Mouse (Mus musculus) CH12.LX (cell line): ENCODE measurements around the gene Dok4. TPM values are rescaled to one million over a fixed set of nuclear protein-coding genes. Genes with fewer than 3 reads are reported as not detected.

Experiments used
- DNase-seq: peaks from one replicate; pipeline ENCODE4 v3.0.0-alpha.2; 2013; ENCODE audit errors: extremely low read depth
- H3K27ac ChIP-seq: 2 replicates; pipeline ENCODE4 v1.5.1; 2012; ENCODE audit warnings: low read depth, mild to moderate bottlenecking, control low read depth, moderate library complexity; ENCODE audit not compliant: insufficient read depth
- H3K27me3 ChIP-seq: replicated peaks from 2 replicates; pipeline ENCODE3; 2012; ENCODE audit warnings: inconsistent platforms
- H3K36me3 ChIP-seq, 2 experiments: replicated peaks in 1 of 2; 2 replicates each; pipeline versions ENCODE3 to v1.6.1; 2012; ENCODE audit warnings: inconsistent platforms in 1 of 2, low read length in 1 of 2, mild to moderate bottlenecking in 1 of 2, mixed read lengths in 1 of 2, moderate library complexity in 1 of 2; ENCODE audit not compliant: control insufficient read depth in 1 of 2, insufficient read depth in 1 of 2
- H3K4me1 ChIP-seq, 2 experiments: 2 replicates each; pipeline ENCODE4 v1.6.1; 2012; ENCODE audit warnings: inconsistent platforms in 1 of 2, moderate library complexity in 1 of 2; ENCODE audit not compliant: insufficient read depth in 2 of 2, control insufficient read depth in 1 of 2
- H3K4me2 ChIP-seq: 2 replicates; pipeline ENCODE4 v1.6.1; 2012; ENCODE audit warnings: low read depth, mild to moderate bottlenecking, control low read depth; ENCODE audit not compliant: poor library complexity, insufficient read depth, severe bottlenecking
- H3K4me3 ChIP-seq, 3 experiments: fragments of 150-350 bp in 1 of 3; sonication (generic) in 1 of 3; replicated peaks in 1 of 3; 2 replicates each; pipeline versions ENCODE3 to v1.5.1; 2011 to 2012; ENCODE audit warnings: low read depth in 2 of 3, low read length in 2 of 3, mild to moderate bottlenecking in 2 of 3, moderate library complexity in 2 of 3, control low read depth in 1 of 3, improper control_type of control experiment in 1 of 3, inconsistent platforms in 1 of 3, mixed read lengths in 1 of 3; ENCODE audit not compliant: poor library complexity in 1 of 3
- H3K79me2 ChIP-seq: replicated peaks from 2 replicates; pipeline ENCODE4 v1.6.1; 2012; ENCODE audit warnings: mild to moderate bottlenecking, moderate library complexity; ENCODE audit not compliant: control insufficient read depth, poor library complexity, insufficient read depth, severe bottlenecking; ENCODE audit errors: extremely low read depth
- H3K9ac ChIP-seq: 2 replicates; pipeline ENCODE4 v1.6.1; 2012; ENCODE audit warnings: low read depth, mild to moderate bottlenecking, control low read depth, moderate library complexity; ENCODE audit not compliant: insufficient read depth
- H3K9me3 ChIP-seq: replicated peaks from 2 replicates; pipeline ENCODE3; 2012; ENCODE audit warnings: low read length, inconsistent platforms, mixed read lengths
- BHLHE40 ChIP-seq: IDR thresholded peaks from 2 replicates; pipeline ENCODE4 v1.6.1; 2011; ENCODE audit warnings: mild to moderate bottlenecking, low read depth, low read length, improper control_type of control experiment
- CTCF ChIP-seq, 2 experiments: IDR thresholded peaks in 1 of 2; conservative IDR thresholded peaks in 1 of 2; 2 replicates each; pipeline ENCODE4 v1.5.1; 2011 to 2012; ENCODE audit warnings: low read depth in 2 of 2, low read length in 2 of 2, improper control_type of control experiment in 1 of 2, inconsistent platforms in 1 of 2, mild to moderate bottlenecking in 1 of 2, moderate library complexity in 1 of 2
- E2F4 ChIP-seq: IDR thresholded peaks from 2 replicates; pipeline ENCODE4 v1.6.1; 2011; ENCODE audit warnings: low read depth, low read length, improper control_type of control experiment; ENCODE audit not compliant: insufficient replicate concordance
- ELF1 ChIP-seq: IDR thresholded peaks from 2 replicates; pipeline ENCODE4 v1.6.1; 2014; ENCODE audit warnings: low read depth, mild to moderate bottlenecking, inconsistent platforms, low read length, improper control_type of control experiment
- IRF4 ChIP-seq: IDR thresholded peaks from 2 replicates; pipeline ENCODE4 v1.6.1; 2014; ENCODE audit warnings: low read depth, mild to moderate bottlenecking, inconsistent platforms, low read length, improper control_type of control experiment
- JUN ChIP-seq: IDR thresholded peaks from 2 replicates; pipeline ENCODE4 v1.6.1; 2011; ENCODE audit warnings: low read depth, mild to moderate bottlenecking, low read length, improper control_type of control experiment, moderate library complexity; ENCODE audit not compliant: insufficient read depth
- KAT2A ChIP-seq: IDR thresholded peaks from 2 replicates; pipeline ENCODE4 v1.6.1; 2012; ENCODE audit warnings: low read length, improper control_type of control experiment, inconsistent platforms; ENCODE audit not compliant: insufficient replicate concordance
- MAFK ChIP-seq: IDR thresholded peaks from 2 replicates; pipeline ENCODE4 v1.6.1; 2011; ENCODE audit warnings: low read length, improper control_type of control experiment; ENCODE audit not compliant: insufficient replicate concordance
- MAX ChIP-seq: IDR thresholded peaks from 2 replicates; pipeline ENCODE4 v1.6.1; 2011; ENCODE audit warnings: low read length, improper control_type of control experiment
- MEF2A ChIP-seq: IDR thresholded peaks from 2 replicates; pipeline ENCODE4 v1.6.1; 2014; ENCODE audit warnings: low read depth, mild to moderate bottlenecking, inconsistent platforms, low read length, improper control_type of control experiment, borderline replicate concordance
- MXI1 ChIP-seq: IDR thresholded peaks from 2 replicates; pipeline ENCODE4 v1.6.1; 2011; ENCODE audit warnings: mild to moderate bottlenecking, low read depth, low read length, improper control_type of control experiment
- MYC ChIP-seq: IDR thresholded peaks from 2 replicates; pipeline ENCODE4 v1.6.1; 2011; ENCODE audit warnings: low read depth, mild to moderate bottlenecking, improper control_type of control experiment, low read length
- NELFE ChIP-seq: IDR thresholded peaks from 2 replicates; pipeline ENCODE4 v1.6.1; 2011; ENCODE audit warnings: low read depth, low read length, improper control_type of control experiment
- NRF1 ChIP-seq: IDR thresholded peaks from 2 replicates; pipeline ENCODE4 v1.6.1; 2014; ENCODE audit warnings: low read depth, mild to moderate bottlenecking, inconsistent platforms, low read length, improper control_type of control experiment, moderate library complexity
- POLR2AphosphoS2 ChIP-seq: IDR thresholded peaks from 2 replicates; pipeline ENCODE4 v1.6.1; 2011; ENCODE audit warnings: low read depth, low read length, improper control_type of control experiment
- RCOR1 ChIP-seq: conservative IDR thresholded peaks from 2 replicates; pipeline ENCODE4 v1.6.1; 2012; ENCODE audit warnings: low read depth, mild to moderate bottlenecking, inconsistent platforms, low read length, improper control_type of control experiment
- SIN3A ChIP-seq: IDR thresholded peaks from 2 replicates; pipeline ENCODE4 v1.6.1; 2012; ENCODE audit warnings: low read length, improper control_type of control experiment, inconsistent platforms
- USF2 ChIP-seq: conservative IDR thresholded peaks from 2 replicates; pipeline ENCODE4 v1.6.1; 2011; ENCODE audit warnings: low read depth, low read length, improper control_type of control experiment
- ZKSCAN1 ChIP-seq: IDR thresholded peaks from 2 replicates; pipeline ENCODE4 v1.6.1; 2012; ENCODE audit warnings: low read depth, inconsistent platforms, low read length, improper control_type of control experiment, borderline replicate concordance
- ZMIZ1 ChIP-seq: IDR thresholded peaks from 2 replicates; pipeline ENCODE4 v1.6.1; 2012; ENCODE audit warnings: low read depth, mild to moderate bottlenecking, inconsistent platforms, low read length, improper control_type of control experiment
- ZNF384 ChIP-seq: IDR thresholded peaks from 2 replicates; pipeline ENCODE4 v1.6.1; 2012; ENCODE audit warnings: low read depth, low read length, improper control_type of control experiment, inconsistent platforms
- dilution Hi-C: fragments of 300-500 bp; cut with MboI; formaldehyde crosslinking; loops from 2 replicates; pipeline ENCODE4 v1.14.3; 2020; ENCODE audit warnings: low sequenced_read_pairs; ENCODE audit not compliant: extremely low pct_unique_long_range_greater_than_20kb, extremely low pct_ligation_motif_present
- in situ Hi-C: fragments of 300-500 bp; cut with MboI; formaldehyde crosslinking; loops from 3 replicates; pipeline ENCODE4 v1.14.3; 2019; ENCODE audit warnings: low sequenced_read_pairs, low pct_ligation_motif_present, low pct_unique_long_range_greater_than_20kb, mixed read lengths
- polyA plus RNA-seq: library from polyadenylated mRNA; unstranded; fragments of >175 nt; gene quantifications from 2 replicates; pipeline ENCODE4 v1.2.1, GENCODE M21; 2012; ENCODE audit warnings: low read depth; ENCODE audit not compliant: insufficient read length
- total RNA-seq, 2 experiments: library from RNA; depleted of rRNA; stranded (reverse); fragments of 300-350 nt in 1 of 2; fragments of >200 nt in 1 of 2; gene quantifications; 2 replicates each; pipeline ENCODE4 v1.2.3; 2012 to 2014

Gene Dok4
- total and polyA plus RNA-seq, 3 experiments: 1.9 to 2.3 (median 2.3) TPM

DNA sequence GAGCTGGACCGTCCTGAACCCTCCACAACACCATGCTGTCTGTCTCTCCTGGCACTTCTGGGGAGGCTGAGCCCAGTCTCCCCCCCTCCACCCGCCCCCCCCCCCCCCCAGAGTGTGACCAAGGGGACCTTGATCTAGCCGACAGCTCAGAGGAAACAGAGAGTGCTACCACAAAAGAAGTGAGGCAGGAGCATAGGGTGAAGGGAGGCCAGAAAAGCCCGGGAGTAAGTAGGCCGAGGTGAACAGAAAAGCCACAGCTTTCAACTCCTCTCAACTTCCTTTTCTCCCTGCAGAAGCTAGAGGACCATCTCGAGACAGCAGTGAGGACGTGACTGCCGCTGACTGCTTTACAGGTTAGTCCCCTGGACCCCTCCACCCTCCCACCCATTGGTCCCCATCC lies 47.3 kb upstream of the Dok4 start, which contains the start of gene Adgrg5:
Adgrg5 (plus strand) TSS at position 290 of the 400 bp plus-strand sequence.
- TF ChIP-seq IRF4: peak; percentile 50; the same call in 1 of the 2 replicates
- no peak for TF ChIP-seq NELFE
- Histone ChIP-seq H3K27me3 (no peaks in the 10 kb centered on the region), H3K4me1 (peaks cover 10 to 44% of the 10 kb centered on the region in 2 experiments), H3K79me2 (no peaks in the 10 kb centered on the region), H3K9me3 (no peaks in the 10 kb centered on the region), H3K9ac (no peak within 1 kb of the TSS), H3K4me2 (peak within 1 kb of the TSS; percentile 63; the same call in 1 of the 2 replicates), H3K4me3 (peak within 1 kb of the TSS in 1 of 3 experiments; percentile 38), H3K27ac (no peak within 1 kb of the TSS), H3K36me3 (no peaks in the 10 kb centered on the region)
- dilution Hi-C loops: no loop called here
- in situ Hi-C loops: no loop called here
- DNase-seq: peak; percentile 56

DNA sequence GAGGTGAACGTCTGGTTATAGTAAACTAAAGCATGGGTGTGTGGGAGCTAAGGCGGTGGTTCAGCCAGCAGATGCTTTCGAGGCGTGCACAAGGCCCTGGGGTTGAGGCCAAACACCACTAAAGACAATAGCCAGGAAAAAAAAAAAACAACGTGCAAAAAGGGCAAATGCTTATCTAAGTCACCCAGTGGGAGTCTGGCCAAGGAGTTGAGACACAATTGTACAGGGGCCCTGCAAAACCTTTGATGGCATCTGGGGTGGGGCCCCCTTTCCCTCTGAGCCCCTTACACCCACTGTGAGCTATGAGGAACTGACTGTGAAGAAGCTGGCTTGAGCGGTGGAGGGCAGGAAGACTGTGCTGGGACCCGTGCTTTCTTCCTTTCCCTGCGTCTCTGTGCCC lies 46.5 kb upstream of the Dok4 start:
- Histone ChIP-seq H3K4me1 (peaks cover 14 to 48% of the 10 kb centered on the region in 2 experiments), H3K79me2 (no peaks in the 10 kb centered on the region), H3K27me3 (peaks cover 1% of the 10 kb centered on the region), H3K27ac (no peak overlapping the region), H3K36me3 (no peaks in the 10 kb centered on the region), H3K4me3 (no peak overlapping the region), H3K4me2 (no peak overlapping the region), H3K9me3 (no peaks in the 10 kb centered on the region), H3K9ac (no peak overlapping the region)
- in situ Hi-C loops (no loop called here), dilution Hi-C loops (no loop called here)
- no peak for TF ChIP-seq JUN
- TF ChIP-seq CTCF (conservative IDR thresholded peaks at IDR 0.05 in 1 of 2, IDR thresholded peaks at IDR 0.05 in 1 of 2; ENCODE audit: low read depth in 2 of 2, low read length in 2 of 2): no peak
- TF ChIP-seq POLR2AphosphoS2: no peak
- TF ChIP-seq MEF2A: no peak
- TF ChIP-seq NELFE: no peak
- no peak for TF ChIP-seq MXI1
- no peak for TF ChIP-seq SIN3A
- no peak for TF ChIP-seq ZKSCAN1
- TF ChIP-seq BHLHE40: no peak
- no peak for TF ChIP-seq RCOR1
- no peak for TF ChIP-seq ZMIZ1
- no peak for TF ChIP-seq MAX
- no peak for TF ChIP-seq ZNF384
- no peak for DNase-seq

DNA sequence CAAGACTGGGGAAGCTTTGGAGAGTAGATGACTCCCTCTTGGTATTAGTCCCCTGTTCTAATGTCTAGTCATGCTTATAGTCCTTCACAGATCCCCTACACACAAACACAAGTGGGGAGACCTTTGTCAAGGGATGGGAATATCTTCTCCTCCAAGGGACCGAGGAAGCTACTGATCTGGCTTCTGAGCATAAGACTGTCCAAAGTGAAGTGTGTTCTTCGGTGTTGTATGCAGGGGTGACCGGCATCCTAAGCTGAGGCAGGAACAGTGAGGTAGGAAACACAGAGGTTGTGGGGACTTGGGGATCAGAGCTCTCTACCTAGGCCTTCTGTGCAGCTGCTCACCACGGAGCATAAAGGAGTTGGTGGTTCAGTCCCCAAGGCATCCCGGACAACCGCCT lies 46.0 kb upstream of the Dok4 start:
- Histone ChIP-seq H3K36me3 (no peaks in the 10 kb centered on the region), H3K27me3 (peaks cover 1% of the 10 kb centered on the region), H3K4me1 (peaks cover 14 to 49% of the 10 kb centered on the region in 2 experiments), H3K9me3 (no peaks in the 10 kb centered on the region), H3K4me2 (no peak overlapping the region), H3K4me3 (no peak overlapping the region), H3K9ac (no peak overlapping the region), H3K79me2 (no peaks in the 10 kb centered on the region), H3K27ac (no peak overlapping the region)
- no peak for DNase-seq
- dilution Hi-C loops (no loop called here), in situ Hi-C loops (no loop called here)
- TF ChIP-seq ZNF384 (no peak), JUN (no peak), ZKSCAN1 (no peak), KAT2A (no peak), NELFE (no peak), NRF1 (no peak), E2F4 (no peak), MYC (no peak), USF2 (no peak), ELF1 (no peak), MAFK (no peak)
